Mouse (Mus musculus): ENCODE measurements around the gene Tlr5.

Gene Tlr5

GRCm38 (mm10) chr1:182953667-182954066, 921 bp upstream of the Tlr5 start:
- DNase-seq (ENCODE audit: low read depth, low spot score), result no peak

- no peak for DNase-seq (ENCODE audit: low read depth, low spot score)
Observed at GRCm38 (mm10) chr1:182955047-182955620, 546 bp downstream of the Tlr5 start.

DNA sequence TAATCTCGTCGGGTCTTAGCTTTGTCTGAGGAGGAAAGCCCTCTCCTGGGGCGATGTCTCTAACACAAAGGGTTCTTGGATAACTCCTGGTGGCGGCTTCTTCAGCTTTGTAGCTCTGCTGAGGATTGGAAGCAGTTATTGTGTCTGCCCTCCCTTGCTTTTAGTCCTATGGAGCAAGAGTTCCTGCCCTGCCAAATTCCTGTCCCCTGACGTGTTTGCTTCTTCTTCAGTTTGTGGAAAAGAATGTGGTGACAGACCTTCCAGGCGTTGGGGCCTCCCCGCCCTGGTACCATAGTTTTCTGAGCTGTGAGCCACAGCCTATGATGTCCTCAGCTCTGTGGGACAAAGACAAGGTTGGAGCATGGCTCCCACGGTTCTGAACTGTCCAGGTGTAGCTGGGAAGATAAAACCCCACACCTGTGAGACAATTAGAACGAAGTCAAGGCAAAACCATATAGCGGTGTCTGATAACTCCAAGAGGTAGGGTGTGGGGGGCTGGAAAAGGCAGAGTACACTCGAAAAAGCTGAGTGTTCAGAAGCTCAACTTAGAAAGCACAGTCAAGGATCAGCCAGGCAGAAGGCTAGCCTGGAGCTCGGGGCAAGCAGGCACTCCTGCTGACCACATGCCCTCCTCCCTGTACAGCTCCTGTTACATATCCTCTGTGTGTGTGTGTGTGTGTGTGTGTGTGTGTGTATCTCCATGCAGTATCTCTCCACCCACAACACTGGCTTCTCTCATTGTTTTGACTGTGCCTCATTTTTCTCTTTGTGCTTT, 1.8 kb downstream of the Tlr5 start:
- no peak for DNase-seq (ENCODE audit: low read depth, low spot score)

DNA sequence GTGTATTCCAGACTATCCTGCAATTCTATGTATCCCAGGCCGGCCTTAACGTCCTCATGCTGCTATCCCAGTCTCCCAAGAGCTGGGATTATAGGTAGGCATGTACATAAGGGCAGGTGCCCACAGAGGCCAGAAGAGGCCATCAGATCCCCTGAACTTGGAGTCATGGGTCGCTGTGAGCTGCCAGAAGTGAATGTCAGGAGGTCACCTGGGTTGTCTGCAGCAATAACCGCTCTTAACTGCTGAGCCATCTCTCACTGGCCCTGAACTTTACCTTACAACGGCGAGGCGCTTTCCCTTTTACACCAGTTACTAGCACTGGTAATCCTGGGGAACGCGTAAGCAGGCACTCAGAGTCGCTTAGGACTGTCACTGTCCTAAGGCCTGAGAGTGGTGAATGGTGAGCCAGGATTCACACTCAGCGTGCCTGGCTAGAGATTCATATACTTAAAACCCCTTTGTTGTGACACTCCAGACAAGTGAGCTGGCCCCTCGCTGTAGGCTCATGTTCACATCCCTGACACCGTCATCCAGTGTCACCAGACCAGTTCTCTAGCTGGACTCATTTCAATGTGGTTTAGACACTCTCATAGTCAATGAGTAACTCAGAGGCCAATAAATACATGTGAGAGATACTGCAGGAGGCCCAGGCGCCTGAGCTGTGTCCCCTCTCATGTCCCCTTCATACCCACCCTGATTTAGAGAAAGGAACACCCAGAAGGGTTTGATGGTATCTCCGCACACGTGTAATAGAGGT, 2.6 kb downstream of the Tlr5 start:
- DNase-seq (ENCODE audit: low read depth, low spot score), result no peak

GRCm38 (mm10) chr1:182957826-182958544, 3.4 kb downstream of the Tlr5 start:
- DNase-seq (ENCODE audit: low read depth, low spot score), result no peak

DNA sequence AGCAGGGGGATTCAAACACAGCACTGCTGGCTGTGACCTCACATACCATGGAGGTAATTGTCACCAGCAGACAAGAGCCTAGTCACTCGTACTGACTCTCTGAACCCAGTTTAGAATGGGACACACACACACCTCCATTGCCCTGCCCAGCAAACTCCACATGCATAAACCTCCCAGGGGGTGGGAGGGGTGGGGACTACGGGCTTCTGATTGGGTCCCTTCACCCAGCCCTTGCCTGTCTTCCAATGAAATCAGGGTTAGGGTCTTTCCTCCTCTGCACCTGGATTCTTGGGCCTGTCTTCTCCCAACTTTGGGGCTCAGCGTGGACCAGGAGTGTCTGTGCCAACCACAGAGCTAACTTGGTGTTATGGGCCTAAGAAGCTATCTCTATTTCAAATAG, 4.2 kb downstream of the Tlr5 start:
- DNase-seq (ENCODE audit: low read depth, low spot score), result no peak

- DNase-seq (ENCODE audit: low read depth, low spot score), result no peak
Observed at GRCm38 (mm10) chr1:182959251-182959691, 4.7 kb downstream of the Tlr5 start.

- peak; percentile 51 for DNase-seq (ENCODE audit: low read depth, low spot score)
Observed at GRCm38 (mm10) chr1:182959811-182960455, 5.3 kb downstream of the Tlr5 start.

DNA sequence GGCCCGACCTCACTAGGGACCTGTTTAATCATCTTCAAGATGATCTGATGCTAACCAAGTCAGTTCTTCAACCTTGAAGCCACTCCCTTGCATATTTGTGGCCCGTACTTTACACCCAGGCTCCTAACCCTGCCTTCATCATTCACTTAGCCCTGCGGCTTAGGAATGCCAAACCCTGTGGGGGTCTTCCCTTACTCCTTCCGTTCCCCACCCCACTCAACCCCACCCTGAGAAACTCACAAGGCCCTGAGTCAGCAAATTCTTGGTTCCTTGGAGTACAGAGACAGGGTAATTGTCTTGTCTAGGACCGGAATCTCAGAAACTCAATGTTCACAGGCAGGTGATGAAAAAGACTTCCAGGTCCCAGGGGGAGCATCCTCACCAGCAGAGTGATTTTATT, 6.5 kb downstream of the Tlr5 start:
- no peak for DNase-seq (ENCODE audit: low read depth, low spot score)

DNA sequence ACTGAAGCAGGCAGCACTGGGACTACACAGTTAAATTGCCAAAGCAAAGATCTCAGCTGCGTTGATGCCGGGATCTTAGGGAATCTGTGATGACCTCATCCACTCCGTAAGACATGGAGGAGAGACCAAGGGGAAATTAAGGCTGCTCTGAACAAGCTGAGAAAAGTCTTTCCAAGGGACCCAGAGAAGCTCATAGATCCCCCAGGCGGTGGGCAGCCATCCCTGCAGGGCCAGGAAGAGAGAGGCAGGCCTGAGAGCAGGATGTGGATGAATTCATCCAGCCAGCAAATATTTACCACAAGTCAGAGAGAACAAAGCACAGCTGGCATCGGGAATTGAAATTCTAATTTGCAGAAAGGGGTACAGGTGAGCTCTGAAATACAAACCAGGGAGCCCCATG, 8.7 kb downstream of the Tlr5 start:
- no peak for DNase-seq (ENCODE audit: low read depth, low spot score)

GRCm38 (mm10) chr1:182964855-182965466, 10.4 kb downstream of the Tlr5 start:
- no peak for DNase-seq (ENCODE audit: low read depth, low spot score)

DNA sequence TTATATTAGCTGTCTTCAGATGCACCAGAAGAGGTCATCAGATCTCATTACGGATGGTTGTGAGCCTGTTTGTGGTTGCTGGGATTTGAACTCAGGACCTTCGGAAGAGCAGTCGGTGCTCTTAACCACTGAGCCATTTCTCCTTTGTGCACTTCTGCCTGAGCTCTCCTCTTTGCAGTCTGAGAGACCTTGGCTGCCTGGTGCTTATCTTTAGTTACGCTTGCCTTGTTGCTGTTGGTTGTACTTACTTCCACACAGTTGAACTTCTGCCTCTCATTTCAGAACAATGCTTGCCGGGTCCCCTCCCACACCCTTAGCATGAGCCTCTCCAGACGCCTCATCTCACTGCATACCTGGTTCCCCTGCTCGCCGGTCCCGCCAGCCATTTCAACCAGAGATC, 14.1 kb downstream of the Tlr5 start:
- DNase-seq (ENCODE audit: low read depth, low spot score), result no peak

DNA sequence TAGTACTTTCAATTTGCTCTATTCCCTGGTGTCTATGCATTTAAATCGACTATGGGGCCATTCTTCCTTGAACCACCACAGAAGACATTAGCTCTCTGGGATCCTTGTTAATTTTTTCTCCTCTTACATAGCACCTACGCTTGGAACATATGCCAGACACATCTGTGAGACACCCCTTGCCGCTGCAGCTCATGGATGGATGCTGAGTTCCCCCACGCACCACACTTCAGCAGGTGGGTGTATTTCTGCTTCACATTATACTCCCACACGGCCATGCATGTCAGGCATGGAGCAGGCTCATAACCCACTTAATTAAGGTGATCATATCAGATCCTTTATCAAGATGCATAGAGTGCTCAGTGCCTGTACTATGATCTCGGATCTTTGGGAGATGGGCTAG, 17.7 kb downstream of the Tlr5 start:
- no peak for DNase-seq (ENCODE audit: low read depth, low spot score)

GRCm38 (mm10) chr1:182974826-182975225, 20.2 kb downstream of the Tlr5 start:
- no peak for DNase-seq (ENCODE audit: low read depth, low spot score)

GRCm38 (mm10) chr1:182980702-182981101, 26.1 kb downstream of the Tlr5 start:
- DNase-seq (ENCODE audit: low read depth, low spot score), result no peak

GRCm38 (mm10) chr1:182982995-182983394, 28.4 kb downstream of the Tlr5 start:
- peak; percentile 56 for DNase-seq (ENCODE audit: low read depth, low spot score)

- DNase-seq (ENCODE audit: low read depth, low spot score), result no peak
Observed at GRCm38 (mm10) chr1:182983496-182984127, 29.0 kb downstream of the Tlr5 start.

GRCm38 (mm10) chr1:182986243-182986642, 31.7 kb downstream of the Tlr5 start:
- no peak for DNase-seq (ENCODE audit: low read depth, low spot score)

DNA sequence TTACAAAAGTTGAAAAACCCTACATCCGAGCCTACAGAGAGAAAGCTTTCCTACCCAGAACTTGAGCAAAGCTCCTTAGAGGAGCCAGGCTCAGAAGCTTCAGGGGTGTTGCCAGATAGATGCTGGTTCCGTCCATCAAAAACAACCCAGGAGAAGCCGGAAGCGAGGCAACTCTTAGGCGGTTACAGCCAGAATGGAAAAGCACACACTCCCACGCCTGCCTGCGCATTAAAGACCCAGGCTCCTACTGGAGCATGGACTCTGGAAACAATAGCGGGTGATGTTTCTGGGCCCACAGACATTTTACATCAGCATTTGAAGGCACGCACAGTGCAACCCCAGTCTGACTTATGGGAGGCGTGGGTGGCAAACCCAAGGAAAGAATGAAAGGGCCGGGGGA, 32.2 kb downstream of the Tlr5 start:
- no peak for DNase-seq (ENCODE audit: low read depth, low spot score)

DNA sequence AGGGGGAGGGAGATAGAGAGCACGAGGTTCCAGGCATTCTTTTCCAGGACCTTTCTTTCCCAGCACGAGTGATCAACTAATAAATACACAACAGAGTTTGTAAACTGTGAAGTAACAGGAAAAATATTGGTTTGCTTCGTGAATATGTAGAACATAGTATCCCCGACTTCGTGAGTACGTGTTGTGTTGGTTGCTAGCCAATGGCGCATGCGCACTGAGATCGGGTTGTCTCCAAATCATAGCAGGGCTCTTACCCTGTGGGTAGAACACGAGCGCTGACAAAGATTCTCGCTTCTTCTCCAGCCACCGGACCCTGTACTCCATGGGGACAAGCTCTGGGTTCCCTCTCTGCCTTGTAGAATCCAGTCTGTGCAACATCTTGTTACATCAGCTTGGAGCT, 33.2 kb downstream of the Tlr5 start:
- DNase-seq (ENCODE audit: low read depth, low spot score), result no peak

GRCm38 (mm10) chr1:182988646-182989045, 34.1 kb downstream of the Tlr5 start:
- no peak for DNase-seq (ENCODE audit: low read depth, low spot score)

Data from retina, adult 2 months (tissue).